Mouse (Mus musculus): ENCODE results near the gene Gapdh. TPM values are rescaled to one million over a fixed set of nuclear protein-coding genes. Genes with fewer than 3 reads are reported as not detected.

Gene Gapdh
- total RNA-seq, 1 experiment from 2014 or later: 769 TPM

GRCm38 (mm10) chr6:125153018-125153389 is 13.3 kb downstream of the Gapdh start:
- no peak for ATAC-seq (replicated peaks; ENCODE audit: low read depth, poor library complexity, severe bottlenecking)

- ATAC-seq (replicated peaks; ENCODE audit: low read depth, poor library complexity, severe bottlenecking): peak; percentile 19
Measured at GRCm38 (mm10) chr6:125152212-125153017, 13.9 kb downstream of the Gapdh start.

GRCm38 (mm10) chr6:125149569-125149950 is 16.7 kb downstream of the Gapdh start:
- ATAC-seq (replicated peaks; ENCODE audit: low read depth, poor library complexity, severe bottlenecking): no peak

- ATAC-seq (replicated peaks; ENCODE audit: low read depth, poor library complexity, severe bottlenecking): no peak
Measured at GRCm38 (mm10) chr6:125148926-125149568, 17.2 kb downstream of the Gapdh start.

- ATAC-seq (replicated peaks; ENCODE audit: low read depth, poor library complexity, severe bottlenecking): no peak
Measured at GRCm38 (mm10) chr6:125148251-125148925, 17.9 kb downstream of the Gapdh start.

GRCm38 (mm10) chr6:125147329-125147728 is 18.9 kb downstream of the Gapdh start:
- ATAC-seq (replicated peaks; ENCODE audit: low read depth, poor library complexity, severe bottlenecking): no peak

- ATAC-seq (replicated peaks; ENCODE audit: low read depth, poor library complexity, severe bottlenecking): peak; percentile 30
Measured at GRCm38 (mm10) chr6:125146797-125147196, 19.5 kb downstream of the Gapdh start.

- ATAC-seq (replicated peaks; ENCODE audit: low read depth, poor library complexity, severe bottlenecking): no peak
Measured at GRCm38 (mm10) chr6:125146148-125146547, 20.1 kb downstream of the Gapdh start.

- no peak for ATAC-seq (replicated peaks; ENCODE audit: low read depth, poor library complexity, severe bottlenecking)
Measured at GRCm38 (mm10) chr6:125145479-125145951, 20.8 kb downstream of the Gapdh start.

- ATAC-seq (replicated peaks; ENCODE audit: low read depth, poor library complexity, severe bottlenecking): peak; percentile 90
Measured at GRCm38 (mm10) chr6:125145001-125145400, 21.3 kb downstream of the Gapdh start, which contains the start of gene Iffo1. Iffo1 (plus strand) TSS chr6:125145241.

GRCm38 (mm10) chr6:125143904-125144303 is 22.4 kb downstream of the Gapdh start:
- ATAC-seq (replicated peaks; ENCODE audit: low read depth, poor library complexity, severe bottlenecking): no peak

- ATAC-seq (replicated peaks; ENCODE audit: low read depth, poor library complexity, severe bottlenecking): no peak
Measured at GRCm38 (mm10) chr6:125143128-125143527, 23.1 kb downstream of the Gapdh start.

GRCm38 (mm10) chr6:125142436-125142835 is 23.8 kb downstream of the Gapdh start:
- no peak for ATAC-seq (replicated peaks; ENCODE audit: low read depth, poor library complexity, severe bottlenecking)

GRCm38 (mm10) chr6:125139747-125140146 is 26.5 kb downstream of the Gapdh start:
- ATAC-seq (replicated peaks; ENCODE audit: low read depth, poor library complexity, severe bottlenecking): no peak

- peak; percentile 65 for ATAC-seq (replicated peaks; ENCODE audit: low read depth, poor library complexity, severe bottlenecking)
Measured at GRCm38 (mm10) chr6:125137002-125137671, 29.1 kb downstream of the Gapdh start.

GRCm38 (mm10) chr6:125132470-125132869 is 33.8 kb downstream of the Gapdh start:
- ATAC-seq (replicated peaks; ENCODE audit: low read depth, poor library complexity, severe bottlenecking): no peak

GRCm38 (mm10) chr6:125131302-125132156 is 34.7 kb downstream of the Gapdh start, which contains the start of gene Nop2:
Nop2 (plus strand) TSS chr6:125131909.
- ATAC-seq (replicated peaks; ENCODE audit: low read depth, poor library complexity, severe bottlenecking): peak; percentile 91

GRCm38 (mm10) chr6:125129710-125130402 is 36.4 kb downstream of the Gapdh start:
- ATAC-seq (replicated peaks; ENCODE audit: low read depth, poor library complexity, severe bottlenecking): no peak

- ATAC-seq (replicated peaks; ENCODE audit: low read depth, poor library complexity, severe bottlenecking): no peak
Measured at GRCm38 (mm10) chr6:125128724-125129123, 37.5 kb downstream of the Gapdh start.

Data from common myeloid progenitor, adult 5-6 weeks (primary cell).